ENCODE assay signal across 12 mouse cellular contexts in genomic region chr7:67710216-67710615, GRCm38 (mm10). TPM values are rescaled to one million over a fixed set of nuclear protein-coding genes. Genes with fewer than 3 reads are reported as not detected.
DNase-seq lines count a peak whose midpoint lies in the region; ATAC-seq and TF ChIP-seq lines count a peak whose summit lies in the region.
"Had no signal": no experiment of that assay in that cellular context is flagged by ENCODE, and none has a peak within 500 bp of the region (broad histone marks: within the 10 kb centered on the region; RNA-seq: fewer than 3 reads in every experiment).

No protein-coding gene starts in this region.

- no peaks in the 10 kb centered on the region for H3K27me3 ChIP-seq in liver, postnatal 0 days (ENCODE audit: insufficient read depth, low read length)
- no peaks in the 10 kb centered on the region for H3K27me3 ChIP-seq in midbrain, embryonic 10.5 days (ENCODE audit: low read depth, poor library complexity, severe bottlenecking)
- H3K27me3 ChIP-seq: kidney, embryonic 15.5 days had no signal

- WGBS in liver, postnatal 0 days (ENCODE audit: insufficient replicate concordance) = 29% methylated on average over 7 of the region's 7 CpGs
- WGBS in midbrain, embryonic 10.5 days = 92% methylated on average over 7 of the region's 7 CpGs

- H3K9me3 ChIP-seq in liver, postnatal 0 days (ENCODE audit: low read length) = no peaks in the 10 kb centered on the region
- H3K9me3 ChIP-seq in midbrain, embryonic 10.5 days (replicated peaks) = no peaks in the 10 kb centered on the region

- no peak overlapping the region for H3K4me3 ChIP-seq in liver, postnatal 0 days (ENCODE audit: low read depth, low read length)
- H3K4me3 ChIP-seq in midbrain, embryonic 10.5 days = no peak overlapping the region
- H3K4me3 ChIP-seq: kidney, embryonic 15.5 days had no signal

- no peak overlapping the region for H3K4me2 ChIP-seq in liver, postnatal 0 days (ENCODE audit: low read depth, low read length)
- H3K4me2 ChIP-seq: kidney, embryonic 15.5 days had no signal

- H3K27ac ChIP-seq in liver, postnatal 0 days (ENCODE audit: low read depth) = no peak overlapping the region
- H3K27ac ChIP-seq in midbrain, embryonic 10.5 days (replicated peaks) = no peak overlapping the region
- H3K27ac ChIP-seq: kidney, embryonic 15.5 days had no signal

- no peak for TF ChIP-seq CTCF in liver, postnatal 0 days (IDR thresholded peaks at IDR 0.05; ENCODE audit: low read depth)

- H3K4me1 ChIP-seq in liver, postnatal 0 days (ENCODE audit: insufficient read depth) = peaks cover 3% of the 10 kb centered on the region; the same call in 1 of the 2 replicates
- H3K4me1 ChIP-seq in midbrain, embryonic 10.5 days = peaks cover 7% of the 10 kb centered on the region; the same call in 1 of the 2 replicates

- H3K36me3 ChIP-seq in liver, postnatal 0 days (replicated peaks; ENCODE audit: insufficient read depth, low read length) = 0 out of 2 replicates have a peak, but pooled peaks cover 10% of the 10 kb centered on the region
- H3K36me3 ChIP-seq in midbrain, embryonic 10.5 days = peaks cover 69% of the 10 kb centered on the region

- 0 out of 2 replicates have a peak, but pooled peaks have one; percentile 20 for TF ChIP-seq EP300 in liver, postnatal 0 days (IDR thresholded peaks at IDR 0.05; ENCODE audit: low read depth)

- ATAC-seq in liver, postnatal 0 days = peak; percentile 66
- peak; percentile 57 for ATAC-seq in megakaryocyte-erythroid progenitor cell, adult 5-6 weeks (replicated peaks; ENCODE audit: low FRiP score, low TSS enrichment, poor library complexity, severe bottlenecking)
- ATAC-seq: hindbrain, embryonic 16.5 days had no signal

- H3K9ac ChIP-seq in liver, postnatal 0 days (replicated peaks) = no peak overlapping the region
- H3K9ac ChIP-seq: kidney, embryonic 15.5 days had no signal

- peak; percentile 92 for DNase-seq in heart, adult 11 months
- no peak for DNase-seq in heart, adult 8-10 months (ENCODE audit: low spot score)
- DNase-seq in c-Kit-positive CD71-positive TER-119-positive erythroid progenitor cells, embryonic 14.5 days (ENCODE audit: low spot score) = peak; percentile 15
- no peak for DNase-seq in liver, postnatal 0 days
- DNase-seq in layer of hippocampus, adult 9-10 months (ENCODE audit: low spot score) = no peak
- DNase-seq in spleen, postnatal 10 days (ENCODE audit: low spot score in 2 of 2) = no peak
- DNase-seq in midbrain, embryonic 10.5 days (ENCODE audit: low spot score) = no peak
- DNase-seq: adrenal gland, postnatal 14 days; left cerebral cortex, postnatal 4 days had no signal

RNA-seq across cellular contexts. Expression of gene Synm, which starts 49.3 kb away (rescaled TPM):
- 10 to 100 TPM in 1 of 4 experiments, 1 to 10 TPM in 3; 9.0 to 12.2 (median 9.9) TPM for total RNA-seq in heart, adult 8-10 months (2022)
- polyA plus RNA-seq in liver, postnatal 0 days (2015; fragmentation: Nextera tagmentation; extraction: Ambion mirVana) = 0.09 and 0.11 TPM in 2 replicates
- not detected in 2 replicates for total RNA-seq in megakaryocyte-erythroid progenitor cell, adult 5-6 weeks (2014; fragmentation: Nextera tagmentation)
- total RNA-seq in megakaryocyte-erythroid progenitor cell, adult 5-6 weeks (2017) = 0.52 TPM in 1 of 2 replicates, not detected in the other
- polyA plus RNA-seq in midbrain, embryonic 10.5 days (2016; fragmentation: Nextera tagmentation; extraction: Ambion mirVana) = 0.83 and 1.5 TPM in 2 replicates

Comparison
In these comparisons a context has a peak if more than half of its experiments do, and no peak if none do; other contexts are left out.
1. DNase-seq: peak in heart, adult 11 months (single experiment) and c-Kit-positive CD71-positive TER-119-positive erythroid progenitor cells, embryonic 14.5 days (single experiment); none in heart, adult 8-10 months (single experiment), liver, postnatal 0 days (single experiment), layer of hippocampus, adult 9-10 months (single experiment), spleen, postnatal 10 days (0 of 2) and midbrain, embryonic 10.5 days (single experiment).
2. RNA of gene Synm, which starts 49.3 kb away (total RNA-seq): 9.0 to 12.2 TPM in heart, adult 8-10 months; 0.52 TPM in megakaryocyte-erythroid progenitor cell, adult 5-6 weeks; every median in the first group is over 4 times any median in the second.